Mouse (Mus musculus) limb, embryonic 13.5 days (tissue): ENCODE measurements at regions not wholly inside any gene's neighbourhood (a gene's known extent, or its start where the extent isn't known, plus 50 kb on each side); places are given as distances from the start of the nearest gene placed in this dataset.
A peak's percentile ranks its signal among the peaks of the same experiment; 100 is the strongest.
"Not testable (repeated sequence)": the region's sequence is repeated elsewhere in the genome, so short reads cannot be mapped to it uniquely, and the experiment has no call there.

ENCODE experiments used
- ATAC-seq: fragments of 200-750 bp; cut with Nextera tagmentation; 2 replicates; pipeline ENCODE4 v1.8.0; 2017; ENCODE audit warnings: low read depth, moderate number of reproducible peaks, moderate TSS enrichment; ENCODE audit not compliant: low FRiP score
- H3K27ac ChIP-seq: fragments of 300-500 bp; sonication (generic); 2 replicates; pipeline ENCODE4 v1.5.1; 2015; ENCODE audit warnings: inconsistent platforms, mild to moderate bottlenecking, moderate library complexity
- H3K27me3 ChIP-seq: fragments of 300-500 bp; sonication (generic); 2 replicates; pipeline ENCODE4 v1.6.1; 2015; ENCODE audit warnings: mild to moderate bottlenecking, inconsistent platforms
- H3K36me3 ChIP-seq: fragments of 300-500 bp; sonication (generic); 2 replicates; pipeline ENCODE4 v1.6.1; 2015; ENCODE audit warnings: inconsistent platforms, mild to moderate bottlenecking, moderate library complexity
- H3K4me1 ChIP-seq: fragments of 300-500 bp; sonication (generic); 2 replicates; pipeline ENCODE4 v1.6.1; 2015; ENCODE audit warnings: inconsistent platforms
- H3K4me2 ChIP-seq: fragments of 300-500 bp; sonication (generic); replicated peaks from 2 replicates; pipeline ENCODE4 v1.6.1; 2015; ENCODE audit warnings: inconsistent platforms, mild to moderate bottlenecking, moderate library complexity
- H3K4me3 ChIP-seq: fragments of 300-500 bp; sonication (generic); 2 replicates; pipeline ENCODE4 v1.5.1; 2015; ENCODE audit warnings: moderate library complexity, mild to moderate bottlenecking, inconsistent platforms
- H3K9ac ChIP-seq: fragments of 300-500 bp; sonication (generic); 2 replicates; pipeline ENCODE4 v1.6.1; 2015; ENCODE audit warnings: mild to moderate bottlenecking, inconsistent platforms
- H3K9me3 ChIP-seq: fragments of 300-500 bp; sonication (generic); 2 replicates; pipeline ENCODE4 v1.6.1; 2016; ENCODE audit warnings: inconsistent platforms
- WGBS: fragments of 180-500 bp; shearing (Covaris S2); methylation state at CpG from one replicate; pipeline ENCODE4 v1.1.7; 2015; 5-methylcytosine and 5-hydroxymethylcytosine counted together

DNA sequence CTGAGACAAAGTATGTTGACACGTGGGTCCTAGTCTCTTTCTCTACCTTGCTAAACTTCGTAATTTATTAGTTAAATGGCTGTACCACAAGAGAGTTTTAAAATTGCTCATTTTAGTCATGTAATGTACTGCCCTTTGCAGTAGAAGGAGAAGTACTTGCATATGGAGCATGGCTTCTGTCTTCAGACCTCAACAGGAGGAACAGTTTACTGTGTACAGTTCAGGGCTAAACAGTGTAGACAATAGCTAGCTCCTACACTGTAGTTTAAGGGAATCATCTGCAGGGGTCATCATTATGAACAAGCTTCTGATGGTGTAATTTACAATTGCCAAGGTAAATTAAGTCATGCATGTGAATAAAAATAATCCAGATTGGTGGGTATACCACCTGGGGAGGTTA is 111.8 kb upstream of the Zfp960 start:
- not testable (repeated sequence) for H3K9ac ChIP-seq, H3K36me3 ChIP-seq, H3K9me3 ChIP-seq, ATAC-seq, H3K27ac ChIP-seq, H3K27me3 ChIP-seq, H3K4me1 ChIP-seq
- Histone ChIP-seq H3K4me3 (peak overlapping the region; percentile 47), H3K4me2 (peak overlapping the region; percentile 52)
- 32% methylated on average over 2 of the region's 2 CpGs for WGBS

DNA sequence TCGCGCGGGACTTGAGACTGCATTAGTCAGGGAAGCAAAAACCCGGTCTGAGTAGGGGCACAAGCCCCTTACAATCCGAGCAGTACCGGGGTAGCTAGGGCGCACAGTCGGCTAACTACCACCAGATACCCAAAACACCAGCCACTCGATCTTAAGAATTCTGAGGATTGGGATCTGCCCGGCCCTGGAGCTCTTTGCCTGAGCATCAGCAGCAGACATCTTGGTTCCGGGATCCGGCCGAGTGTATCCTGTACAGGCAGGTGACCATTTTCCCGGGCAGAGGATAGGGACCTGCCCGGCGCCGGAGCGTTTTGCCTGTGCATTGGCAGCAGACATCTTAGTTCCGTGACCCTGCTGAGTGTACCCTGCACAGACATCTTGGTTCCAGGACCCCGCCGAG is 66.7 kb upstream of the Zfp960 start:
- WGBS: 83% methylated on average over 21 of the region's 21 CpGs
- H3K4me1 ChIP-seq, H3K36me3 ChIP-seq: not testable (repeated sequence)

DNA sequence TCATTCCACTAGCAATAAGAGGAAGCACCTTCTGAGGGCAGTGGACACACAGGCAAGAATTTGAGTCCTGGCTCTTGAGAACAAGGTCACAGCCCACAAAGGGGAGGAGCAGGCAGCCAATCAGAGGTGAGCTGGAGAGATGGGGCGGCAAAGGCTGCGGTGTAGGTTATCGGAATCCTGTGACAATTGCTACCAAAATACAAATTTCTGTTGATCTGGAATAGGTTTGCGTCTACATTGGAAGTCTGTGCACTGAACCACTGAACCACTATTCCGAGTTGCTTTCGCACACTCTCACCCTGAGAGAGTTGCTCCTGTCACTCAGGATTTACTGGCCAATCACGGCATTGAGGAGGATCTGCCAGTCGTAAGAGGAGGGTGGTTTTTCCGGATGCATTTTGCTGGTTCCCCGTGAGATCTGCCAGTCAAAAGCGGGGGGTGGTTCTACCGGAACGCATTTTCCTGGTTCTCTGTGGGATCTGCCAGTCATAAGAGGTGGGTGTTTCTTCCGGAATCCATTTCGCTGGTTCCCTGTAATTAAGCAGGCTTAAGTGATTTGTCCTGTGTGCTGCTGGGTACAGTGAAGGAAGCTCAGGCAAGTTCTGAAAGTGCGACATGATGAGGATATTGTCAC is 59.2 kb upstream of the Zfp960 start:
- Histone ChIP-seq H3K4me3 (peak overlapping the region; percentile 52), H3K9ac (peak overlapping the region; percentile 61)

More for the DNA sequence above, 66.7 kb upstream of the Zfp960 start:
- ATAC-seq, H3K4me2 ChIP-seq, H3K9ac ChIP-seq, H3K4me3 ChIP-seq, H3K27ac ChIP-seq, H3K27me3 ChIP-seq: not testable (repeated sequence)
- peaks cover 24% of the 10 kb centered on the region for H3K9me3 ChIP-seq

DNA sequence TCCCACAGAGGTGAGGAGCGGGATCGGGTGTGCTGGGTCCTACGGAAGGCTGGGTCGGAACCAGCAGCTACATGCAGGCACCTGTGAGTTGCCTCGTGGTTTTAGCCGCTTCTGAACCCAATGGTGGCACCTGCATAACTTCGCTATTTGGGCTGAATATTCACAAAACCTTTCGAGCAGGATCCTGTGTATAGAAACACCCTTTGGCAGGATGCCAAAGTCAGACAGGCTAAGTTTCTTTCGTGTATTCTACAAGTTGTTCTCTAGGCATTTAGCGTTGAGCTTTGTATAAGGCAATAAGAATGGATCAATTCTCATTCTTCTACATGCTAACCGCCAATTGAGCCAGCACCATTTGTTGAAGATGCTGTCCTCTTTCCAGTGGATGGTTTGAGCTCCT is 58.6 kb upstream of the Zfp960 start:
- WGBS: 9% methylated on average over 11 of the region's 11 CpGs

More for the DNA sequence above, 59.2 kb upstream of the Zfp960 start:
- H3K9me3 ChIP-seq, H3K4me1 ChIP-seq, H3K27ac ChIP-seq, H3K36me3 ChIP-seq, H3K27me3 ChIP-seq: not testable (repeated sequence)
- H3K4me2 ChIP-seq: peak overlapping the region; percentile 61
- peak; percentile 100 for ATAC-seq
- WGBS: 6% methylated on average over 16 of the region's 16 CpGs

More for the DNA sequence above, 58.6 kb upstream of the Zfp960 start:
- peak overlapping the region; percentile 61 for H3K9ac ChIP-seq
- peak; percentile 60; the same call in 1 of the 2 replicates for ATAC-seq
- H3K4me3 ChIP-seq: peak overlapping the region; percentile 52
- not testable (repeated sequence) for H3K36me3 ChIP-seq, H3K27ac ChIP-seq, H3K27me3 ChIP-seq, H3K9me3 ChIP-seq, H3K4me1 ChIP-seq
- peak overlapping the region; percentile 61 for H3K4me2 ChIP-seq
